14 mouse cellular contexts compared by ENCODE assay signal in genomic region chrX:103448429-103448828, GRCm38 (mm10). TPM values are rescaled to one million over a fixed set of nuclear protein-coding genes. Genes with fewer than 3 reads are reported as not detected.
A peak's percentile ranks its signal among the peaks of the same experiment; 100 is the strongest.
DNase-seq lines count a peak whose midpoint lies in the region; ATAC-seq and TF ChIP-seq lines count a peak whose summit lies in the region.
"Not testable (repeated sequence)": the region's sequence is repeated elsewhere in the genome, so short reads cannot be mapped to it uniquely, and the experiment has no call there.
"Had no signal": no experiment of that assay in that cellular context is flagged by ENCODE, and none has a peak within 500 bp of the region (broad histone marks: within the 10 kb centered on the region; RNA-seq: fewer than 3 reads in every experiment).

No protein-coding gene starts in this region.

- 53% methylated on average over 8 of the region's 13 CpGs for WGBS in embryonic facial prominence, embryonic 14.5 days
- 56% methylated on average over 12 of the region's 13 CpGs for WGBS in hindbrain, embryonic 13.5 days
- WGBS in kidney, embryonic 16.5 days: 46% methylated on average over 10 of the region's 13 CpGs
- WGBS in liver, embryonic 12.5 days (ENCODE audit: insufficient replicate concordance): 34% methylated on average over 12 of the region's 13 CpGs
- 44% methylated on average over 12 of the region's 13 CpGs for WGBS in stomach, embryonic 14.5 days

- not testable (repeated sequence) for TF ChIP-seq CTCF in gastrocnemius, adult 2 months (IDR thresholded peaks at IDR 0.05)

- not testable (repeated sequence) for H3K27ac ChIP-seq in embryonic facial prominence, embryonic 14.5 days (replicated peaks; ENCODE audit: low read depth, low read length); gastrocnemius, adult 2 months; hindbrain, embryonic 13.5 days; kidney, embryonic 16.5 days (ENCODE audit: low read length); liver, embryonic 12.5 days; stomach, embryonic 14.5 days (ENCODE audit: low read length)

- not testable (repeated sequence) for DNase-seq in embryonic facial prominence, embryonic 14.5 days (ENCODE audit: low spot score); gastrocnemius, adult 2 months

- not testable (repeated sequence) for ATAC-seq in embryonic facial prominence, embryonic 14.5 days (ENCODE audit: low read depth); hindbrain, embryonic 13.5 days (ENCODE audit: low FRiP score); kidney, embryonic 16.5 days (ENCODE audit: low FRiP score, low TSS enrichment); liver, embryonic 12.5 days; stomach, embryonic 14.5 days (ENCODE audit: insufficient number of reproducible peaks, insufficient read depth, low FRiP score, low read depth)

- not testable (repeated sequence) for H3K9me3 ChIP-seq in embryonic facial prominence, embryonic 14.5 days (ENCODE audit: control insufficient read depth, low read length); hindbrain, embryonic 13.5 days; kidney, embryonic 16.5 days (ENCODE audit: low read length); liver, embryonic 12.5 days (replicated peaks); megakaryocyte, embryonic 14.5 days; stomach, embryonic 14.5 days (ENCODE audit: control insufficient read depth, low read depth, low read length)

- H3K4me1 ChIP-seq in embryonic facial prominence, embryonic 14.5 days (ENCODE audit: control insufficient read depth, insufficient read depth, low read length); hindbrain, embryonic 13.5 days (replicated peaks); kidney, embryonic 16.5 days (ENCODE audit: insufficient read depth, low read length); liver, embryonic 12.5 days; megakaryocyte, embryonic 14.5 days; stomach, embryonic 14.5 days (ENCODE audit: control insufficient read depth, insufficient read depth, low read length): not testable (repeated sequence)

- not testable (repeated sequence) for H3K36me3 ChIP-seq in embryonic facial prominence, embryonic 14.5 days (ENCODE audit: control insufficient read depth, insufficient read depth, low read length); hindbrain, embryonic 13.5 days; kidney, embryonic 16.5 days (ENCODE audit: insufficient read depth, low read length); liver, embryonic 12.5 days; megakaryocyte, embryonic 14.5 days (replicated peaks; ENCODE audit: low read length); stomach, embryonic 14.5 days (ENCODE audit: control insufficient read depth, insufficient read depth, low read length)

- H3K4me2 ChIP-seq in embryonic facial prominence, embryonic 14.5 days (ENCODE audit: low read depth, low read length): peak overlapping the region; percentile 60
- H3K4me2 ChIP-seq in hindbrain, embryonic 13.5 days; stomach, embryonic 14.5 days (replicated peaks; ENCODE audit: low read depth, low read length): not testable (repeated sequence)
- peak overlapping the region; percentile 59; the same call in 1 of the 2 replicates for H3K4me2 ChIP-seq in kidney, embryonic 16.5 days (replicated peaks; ENCODE audit: low read depth, low read length)
- peak overlapping the region; percentile 66 for H3K4me2 ChIP-seq in liver, embryonic 12.5 days

- not testable (repeated sequence) for H3K9ac ChIP-seq in embryonic facial prominence, embryonic 14.5 days (ENCODE audit: low read depth, low read length); hindbrain, embryonic 13.5 days; kidney, embryonic 16.5 days (replicated peaks; ENCODE audit: low read length); stomach, embryonic 14.5 days (replicated peaks; ENCODE audit: low read depth, low read length)
- peak overlapping the region; percentile 50 for H3K9ac ChIP-seq in liver, embryonic 12.5 days

- peaks cover 29% of the 10 kb centered on the region for H3K27me3 ChIP-seq in embryonic facial prominence, embryonic 14.5 days (replicated peaks; ENCODE audit: control insufficient read depth, insufficient read depth, low read length)
- H3K27me3 ChIP-seq in hindbrain, embryonic 13.5 days: peaks cover 52% of the 10 kb centered on the region
- H3K27me3 ChIP-seq in kidney, embryonic 16.5 days (ENCODE audit: insufficient read depth, low read length): peaks cover 39% of the 10 kb centered on the region
- peaks cover 53% of the 10 kb centered on the region for H3K27me3 ChIP-seq in liver, embryonic 12.5 days (replicated peaks)
- peaks cover 26% of the 10 kb centered on the region for H3K27me3 ChIP-seq in megakaryocyte, embryonic 14.5 days (replicated peaks)
- H3K27me3 ChIP-seq in stomach, embryonic 14.5 days (ENCODE audit: control insufficient read depth, insufficient read depth, low read length): not testable (repeated sequence)

- intact Hi-C loops in gastrocnemius, adult 2 months (cut with DNase I): not testable (repeated sequence)

- peak overlapping the region; percentile 33; the same call in 1 of the 2 replicates for H3K4me3 ChIP-seq in embryonic facial prominence, embryonic 14.5 days (ENCODE audit: low read depth, low read length)
- H3K4me3 ChIP-seq in gastrocnemius, adult 2 months: peak overlapping the region; percentile 62
- H3K4me3 ChIP-seq in hindbrain, embryonic 13.5 days: peak overlapping the region; percentile 38; the same call in 1 of the 2 replicates
- peak overlapping the region; percentile 34; the same call in 1 of the 2 replicates for H3K4me3 ChIP-seq in kidney, embryonic 16.5 days (ENCODE audit: low read length)
- H3K4me3 ChIP-seq in liver, embryonic 12.5 days: peak overlapping the region; percentile 55
- peak overlapping the region; percentile 86 for H3K4me3 ChIP-seq in megakaryocyte, embryonic 14.5 days (replicated peaks)
- peak overlapping the region; percentile 20; the same call in 1 of the 2 replicates for H3K4me3 ChIP-seq in stomach, embryonic 14.5 days (ENCODE audit: low read depth, low read length)

RNA-seq across cellular contexts. Expression of gene Gm26992, which starts 26.6 kb away (rescaled TPM):
- polyA plus RNA-seq in embryonic facial prominence, embryonic 14.5 days (2014; fragmentation: Nextera tagmentation; extraction: Ambion mirVana): not detected in 2 replicates
- total RNA-seq in gastrocnemius, adult 2 months (2021): not detected
- polyA plus RNA-seq in hindbrain, embryonic 13.5 days (2015; fragmentation: Nextera tagmentation; extraction: Ambion mirVana): not detected in 2 replicates
- not detected in 2 replicates for polyA plus RNA-seq in kidney, embryonic 16.5 days (2015; fragmentation: Nextera tagmentation; extraction: Ambion mirVana)
- polyA plus RNA-seq in liver, embryonic 12.5 days (2016; fragmentation: Nextera tagmentation; extraction: Ambion mirVana): not detected in 2 replicates
- polyA plus RNA-seq in megakaryocyte, embryonic 14.5 days (2012; ENCODE audit: insufficient read depth, low replicate concordance): not detected in 2 replicates
- 0.76 TPM in 1 of 2 replicates, not detected in the other for polyA plus RNA-seq in stomach, embryonic 14.5 days (2014; fragmentation: Nextera tagmentation; extraction: Ambion mirVana)
- total RNA-seq: adrenal gland, postnatal 14 days; CH12.LX; granulocyte monocyte progenitor cell, adult 5-6 weeks; left cerebral cortex, postnatal 4 days had no signal
- polyA plus RNA-seq: embryonic facial prominence, embryonic 11.5 days; hindbrain, embryonic 10.5 days had no signal

RNA-seq across cellular contexts. Expression of gene Tsx, which starts 34.2 kb away (rescaled TPM):
- polyA plus RNA-seq in embryonic facial prominence, embryonic 14.5 days (2014; fragmentation: Nextera tagmentation; extraction: Ambion mirVana): 0.35 and 0.65 TPM in 2 replicates
- not detected for total RNA-seq in gastrocnemius, adult 2 months (2021)
- polyA plus RNA-seq in hindbrain, embryonic 13.5 days (2015; fragmentation: Nextera tagmentation; extraction: Ambion mirVana): 0.43 TPM in 1 of 2 replicates, not detected in the other
- 0.20 and 0.67 TPM in 2 replicates for polyA plus RNA-seq in kidney, embryonic 16.5 days (2015; fragmentation: Nextera tagmentation; extraction: Ambion mirVana)
- polyA plus RNA-seq in liver, embryonic 12.5 days (2016; fragmentation: Nextera tagmentation; extraction: Ambion mirVana): not detected in 2 replicates
- not detected in 2 replicates for polyA plus RNA-seq in megakaryocyte, embryonic 14.5 days (2012; ENCODE audit: insufficient read depth, low replicate concordance)
- 0.32 and 0.87 TPM in 2 replicates for polyA plus RNA-seq in stomach, embryonic 14.5 days (2014; fragmentation: Nextera tagmentation; extraction: Ambion mirVana)
- total RNA-seq: adrenal gland, postnatal 14 days; CH12.LX; granulocyte monocyte progenitor cell, adult 5-6 weeks; megakaryocyte progenitor cell, adult 5-6 weeks had no signal
- polyA plus RNA-seq: hindbrain, embryonic 10.5 days had no signal

Comparison
In these comparisons a context has a peak if more than half of its experiments do, and no peak if none do; other contexts are left out.
1. H3K4me3 ChIP-seq: peak in every context shown above with its lines; median percentile 86 in megakaryocyte, embryonic 14.5 days; 62 in gastrocnemius, adult 2 months; 55 in liver, embryonic 12.5 days; 38 in hindbrain, embryonic 13.5 days; 34 in kidney, embryonic 16.5 days; 33 in embryonic facial prominence, embryonic 14.5 days; 20 in stomach, embryonic 14.5 days.